Mouse (Mus musculus) megakaryocyte, embryonic 14.5 days (primary cell): ENCODE data around the gene Trappc1.

Source experiments
- FLI1 ChIP-seq: IDR thresholded peaks from 2 replicates; pipeline ENCODE4 v1.6.1; 2012; ENCODE audit warnings: low read length, inconsistent platforms, mixed read lengths
- GATA1 ChIP-seq: IDR thresholded peaks from 3 replicates; pipeline ENCODE4 v1.6.1; 2012; ENCODE audit warnings: mixed read lengths, low read length, inconsistent platforms, borderline replicate concordance

DNA sequence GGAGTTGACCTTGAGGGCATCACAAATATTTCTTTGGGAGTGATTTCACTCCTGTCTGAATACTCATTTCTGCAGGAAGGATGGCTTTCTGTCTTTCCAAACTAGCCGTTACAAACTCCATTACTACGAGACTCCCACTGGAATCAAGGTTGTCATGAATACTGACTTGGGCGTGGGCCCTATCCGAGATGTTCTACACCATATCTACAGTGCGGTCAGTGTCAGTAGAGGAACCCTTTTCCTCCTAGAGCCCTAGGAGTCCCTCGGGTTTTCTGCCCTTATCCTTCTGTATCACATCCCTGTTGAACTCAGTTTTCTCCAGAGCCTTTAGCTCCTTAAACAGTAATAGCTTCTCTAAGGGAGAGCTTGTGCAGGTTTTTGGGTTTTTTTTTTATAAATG lies 969 bp downstream of the Trappc1 start:
- TF ChIP-seq GATA1: no peak
- TF ChIP-seq FLI1: no peak
